Mouse (Mus musculus): ENCODE data around the gene Ceacam9. TPM values are rescaled to one million over a fixed set of nuclear protein-coding genes. Genes with fewer than 3 reads are reported as not detected.
"Not testable (repeated sequence)": the region's sequence is repeated elsewhere in the genome, so short reads cannot be mapped to it uniquely, and the experiment has no call there.

Ceacam9 gene
- not detected in 2 replicates for polyA plus RNA-seq (2014; fragmentation: Nextera tagmentation; extraction: Ambion mirVana)

GRCm38 (mm10) chr7:16721629-16722028, at the start of gene Ceacam9:
Gene Ceacam9, plus strand, starts transcription at chr7:16721929.
- no peaks in the 10 kb centered on the region for H3K4me1 ChIP-seq (ENCODE audit: control insufficient read depth, insufficient read depth, low read length)
- no peaks in the 10 kb centered on the region for H3K27me3 ChIP-seq (ENCODE audit: control insufficient read depth, insufficient read depth, low read length)
- WGBS, result 69% methylated on average over 2 of the region's 2 CpGs
- no peak within 1 kb of the TSS for H3K9ac ChIP-seq (ENCODE audit: low read length)
- H3K9me3 ChIP-seq (ENCODE audit: control insufficient read depth, low read length), result no peaks in the 10 kb centered on the region
- H3K36me3 ChIP-seq (ENCODE audit: control insufficient read depth, insufficient read depth, low read length), result no peaks in the 10 kb centered on the region
- H3K4me2 ChIP-seq (ENCODE audit: low read depth, severe bottlenecking), result no peak within 1 kb of the TSS
- DNase-seq (ENCODE audit: low spot score) (no peak), ATAC-seq (ENCODE audit: insufficient number of reproducible peaks, low FRiP score, low TSS enrichment, low read depth) (no peak)
- H3K4me3 ChIP-seq (ENCODE audit: low read depth, low read length), result no peak within 1 kb of the TSS
- no peak within 1 kb of the TSS for H3K27ac ChIP-seq (replicated peaks; ENCODE audit: low read depth, low read length)

GRCm38 (mm10) chr7:16673823-16674222, 47.9 kb upstream of the Ceacam9 start:
- no peaks in the 10 kb centered on the region for H3K4me1 ChIP-seq (ENCODE audit: control insufficient read depth, insufficient read depth, low read length)
- no peaks in the 10 kb centered on the region for H3K27me3 ChIP-seq (ENCODE audit: control insufficient read depth, insufficient read depth, low read length)
- H3K9ac ChIP-seq (ENCODE audit: low read length), result no peak overlapping the region
- ATAC-seq (ENCODE audit: insufficient number of reproducible peaks, low FRiP score, low TSS enrichment, low read depth) (no peak), DNase-seq (ENCODE audit: low spot score) (no peak)
- H3K9me3 ChIP-seq (ENCODE audit: control insufficient read depth, low read length), result no peaks in the 10 kb centered on the region
- no peak overlapping the region for H3K4me3 ChIP-seq (ENCODE audit: low read depth, low read length)
- no peak overlapping the region for H3K4me2 ChIP-seq (ENCODE audit: low read depth, severe bottlenecking)
- no peak overlapping the region for H3K27ac ChIP-seq (replicated peaks; ENCODE audit: low read depth, low read length)
- WGBS, result 59% methylated on average over 1 of the region's 1 CpGs
- H3K36me3 ChIP-seq (ENCODE audit: control insufficient read depth, insufficient read depth, low read length), result no peaks in the 10 kb centered on the region

- not testable (repeated sequence) for H3K9me3 ChIP-seq (ENCODE audit: control insufficient read depth, low read length); DNase-seq (ENCODE audit: low spot score); H3K9ac ChIP-seq (ENCODE audit: low read length); ATAC-seq (ENCODE audit: insufficient number of reproducible peaks, low FRiP score, low TSS enrichment, low read depth); H3K27ac ChIP-seq (replicated peaks; ENCODE audit: low read depth, low read length); H3K4me3 ChIP-seq (ENCODE audit: low read depth, low read length); H3K27me3 ChIP-seq (ENCODE audit: control insufficient read depth, insufficient read depth, low read length); H3K36me3 ChIP-seq (ENCODE audit: control insufficient read depth, insufficient read depth, low read length); H3K4me1 ChIP-seq (ENCODE audit: control insufficient read depth, insufficient read depth, low read length); H3K4me2 ChIP-seq (ENCODE audit: low read depth, severe bottlenecking)
- WGBS, result 19% methylated on average over 5 of the region's 5 CpGs
These were observed 47.0 kb upstream of the Ceacam9 start for GRCm38 (mm10) chr7:16674699-16675098.

GRCm38 (mm10) chr7:16675605-16676004, 46.1 kb upstream of the Ceacam9 start, which contains the start of gene Ceacam15:
Gene Ceacam15, minus strand, starts transcription at chr7:16675705.
- no peaks in the 10 kb centered on the region for H3K36me3 ChIP-seq (ENCODE audit: control insufficient read depth, insufficient read depth, low read length)
- DNase-seq (ENCODE audit: low spot score) (no peak), ATAC-seq (ENCODE audit: insufficient number of reproducible peaks, low FRiP score, low TSS enrichment, low read depth) (no peak)
- no peaks in the 10 kb centered on the region for H3K9me3 ChIP-seq (ENCODE audit: control insufficient read depth, low read length)
- H3K4me2 ChIP-seq (ENCODE audit: low read depth, severe bottlenecking), result no peak within 1 kb of the TSS
- no peaks in the 10 kb centered on the region for H3K4me1 ChIP-seq (ENCODE audit: control insufficient read depth, insufficient read depth, low read length)
- H3K27ac ChIP-seq (replicated peaks; ENCODE audit: low read depth, low read length), result no peak within 1 kb of the TSS
- 52% methylated on average over 1 of the region's 1 CpGs for WGBS
- no peak within 1 kb of the TSS for H3K9ac ChIP-seq (ENCODE audit: low read length)
- no peaks in the 10 kb centered on the region for H3K27me3 ChIP-seq (ENCODE audit: control insufficient read depth, insufficient read depth, low read length)
- no peak within 1 kb of the TSS for H3K4me3 ChIP-seq (ENCODE audit: low read depth, low read length)

GRCm38 (mm10) chr7:16680194-16680593, 41.5 kb upstream of the Ceacam9 start:
- H3K4me3 ChIP-seq (ENCODE audit: low read depth, low read length); H3K4me2 ChIP-seq (ENCODE audit: low read depth, severe bottlenecking); H3K4me1 ChIP-seq (ENCODE audit: control insufficient read depth, insufficient read depth, low read length); H3K9me3 ChIP-seq (ENCODE audit: control insufficient read depth, low read length); H3K36me3 ChIP-seq (ENCODE audit: control insufficient read depth, insufficient read depth, low read length); H3K27ac ChIP-seq (replicated peaks; ENCODE audit: low read depth, low read length); DNase-seq (ENCODE audit: low spot score); ATAC-seq (ENCODE audit: insufficient number of reproducible peaks, low FRiP score, low TSS enrichment, low read depth); H3K9ac ChIP-seq (ENCODE audit: low read length); H3K27me3 ChIP-seq (ENCODE audit: control insufficient read depth, insufficient read depth, low read length): not testable (repeated sequence)
- 50% methylated on average over 3 of the region's 3 CpGs for WGBS

GRCm38 (mm10) chr7:16689196-16689595, 32.5 kb upstream of the Ceacam9 start:
- DNase-seq (ENCODE audit: low spot score) (no peak), ATAC-seq (ENCODE audit: insufficient number of reproducible peaks, low FRiP score, low TSS enrichment, low read depth) (no peak)
- Histone ChIP-seq H3K4me1 (ENCODE audit: control insufficient read depth, insufficient read depth, low read length) (no peaks in the 10 kb centered on the region), H3K4me2 (ENCODE audit: low read depth, severe bottlenecking) (no peak overlapping the region), H3K36me3 (ENCODE audit: control insufficient read depth, insufficient read depth, low read length) (no peaks in the 10 kb centered on the region), H3K4me3 (ENCODE audit: low read depth, low read length) (no peak overlapping the region), H3K9ac (ENCODE audit: low read length) (no peak overlapping the region), H3K27ac (replicated peaks; ENCODE audit: low read depth, low read length) (no peak overlapping the region), H3K27me3 (ENCODE audit: control insufficient read depth, insufficient read depth, low read length) (no peaks in the 10 kb centered on the region), H3K9me3 (ENCODE audit: control insufficient read depth, low read length) (0 out of 2 replicates have a peak, but pooled peaks cover 4% of the 10 kb centered on the region)
- WGBS, result 78% methylated on average over 5 of the region's 5 CpGs

GRCm38 (mm10) chr7:16695025-16695424, 26.7 kb upstream of the Ceacam9 start:
- Histone ChIP-seq H3K4me3 (ENCODE audit: low read depth, low read length) (no peak overlapping the region), H3K9me3 (ENCODE audit: control insufficient read depth, low read length) (no peaks in the 10 kb centered on the region), H3K27me3 (ENCODE audit: control insufficient read depth, insufficient read depth, low read length) (no peaks in the 10 kb centered on the region), H3K36me3 (ENCODE audit: control insufficient read depth, insufficient read depth, low read length) (no peaks in the 10 kb centered on the region), H3K4me2 (ENCODE audit: low read depth, severe bottlenecking) (no peak overlapping the region), H3K4me1 (ENCODE audit: control insufficient read depth, insufficient read depth, low read length) (no peaks in the 10 kb centered on the region), H3K9ac (ENCODE audit: low read length) (no peak overlapping the region), H3K27ac (replicated peaks; ENCODE audit: low read depth, low read length) (no peak overlapping the region)
- WGBS, result 32% methylated on average over 3 of the region's 3 CpGs
- ATAC-seq (ENCODE audit: insufficient number of reproducible peaks, low FRiP score, low TSS enrichment, low read depth) (no peak), DNase-seq (ENCODE audit: low spot score) (no peak)

- Histone ChIP-seq H3K4me3 (ENCODE audit: low read depth, low read length) (no peak overlapping the region), H3K4me2 (ENCODE audit: low read depth, severe bottlenecking) (no peak overlapping the region), H3K36me3 (ENCODE audit: control insufficient read depth, insufficient read depth, low read length) (no peaks in the 10 kb centered on the region), H3K27ac (replicated peaks; ENCODE audit: low read depth, low read length) (no peak overlapping the region), H3K4me1 (ENCODE audit: control insufficient read depth, insufficient read depth, low read length) (no peaks in the 10 kb centered on the region), H3K27me3 (ENCODE audit: control insufficient read depth, insufficient read depth, low read length) (no peaks in the 10 kb centered on the region), H3K9ac (ENCODE audit: low read length) (no peak overlapping the region), H3K9me3 (ENCODE audit: control insufficient read depth, low read length) (no peaks in the 10 kb centered on the region)
- 40% methylated on average over 2 of the region's 2 CpGs for WGBS
- no peak for DNase-seq (ENCODE audit: low spot score)
- no peak for ATAC-seq (ENCODE audit: insufficient number of reproducible peaks, low FRiP score, low TSS enrichment, low read depth)
These were observed 22.7 kb upstream of the Ceacam9 start for GRCm38 (mm10) chr7:16699042-16699441.

GRCm38 (mm10) chr7:16700583-16700982, 21.1 kb upstream of the Ceacam9 start:
- WGBS, result 84% methylated on average over 5 of the region's 5 CpGs
- H3K4me3 ChIP-seq (ENCODE audit: low read depth, low read length), result no peak overlapping the region
- H3K36me3 ChIP-seq (ENCODE audit: control insufficient read depth, insufficient read depth, low read length), result no peaks in the 10 kb centered on the region
- no peak overlapping the region for H3K27ac ChIP-seq (replicated peaks; ENCODE audit: low read depth, low read length)
- H3K9me3 ChIP-seq (ENCODE audit: control insufficient read depth, low read length), result no peaks in the 10 kb centered on the region
- ATAC-seq (ENCODE audit: insufficient number of reproducible peaks, low FRiP score, low TSS enrichment, low read depth), result no peak
- H3K9ac ChIP-seq (ENCODE audit: low read length), result no peak overlapping the region
- H3K4me2 ChIP-seq (ENCODE audit: low read depth, severe bottlenecking), result no peak overlapping the region
- H3K4me1 ChIP-seq (ENCODE audit: control insufficient read depth, insufficient read depth, low read length), result no peaks in the 10 kb centered on the region
- DNase-seq (ENCODE audit: low spot score), result no peak
- H3K27me3 ChIP-seq (ENCODE audit: control insufficient read depth, insufficient read depth, low read length), result no peaks in the 10 kb centered on the region

Measured in limb, embryonic 11.5 days (tissue).